Mouse (Mus musculus): Measurements from ENCODE around the gene Mpnd. TPM values are rescaled to one million over a fixed set of nuclear protein-coding genes. Genes with fewer than 3 reads are reported as not detected.
"Not testable (repeated sequence)": the region's sequence is repeated elsewhere in the genome, so short reads cannot be mapped to it uniquely, and the experiment has no call there.

Mpnd gene
- polyA plus RNA-seq, 1 experiment from 2014 or later, result 156 TPM

- H3K9ac ChIP-seq, result no peak overlapping the region
- H3K9me3 ChIP-seq, result no peaks in the 10 kb centered on the region
- peaks cover 86% of the 10 kb centered on the region for H3K36me3 ChIP-seq
These were observed 56.6 kb downstream of the Mpnd start for GRCm38 (mm10) chr17:56062081-56062480.

GRCm38 (mm10) chr17:56065715-56066114 is 60.2 kb downstream of the Mpnd start:
- H3K9ac ChIP-seq; H3K4me2 ChIP-seq; H3K9me3 ChIP-seq; H3K27ac ChIP-seq (replicated peaks); H3K4me1 ChIP-seq (replicated peaks); H3K4me3 ChIP-seq; H3K27me3 ChIP-seq: not testable (repeated sequence)
- peaks cover 96% of the 10 kb centered on the region for H3K36me3 ChIP-seq
- peak; percentile 9; the same call in 1 of the 2 replicates for ATAC-seq (ENCODE audit: low read depth)
- WGBS, result 79% methylated on average over 6 of the region's 6 CpGs

More at GRCm38 (mm10) chr17:56062081-56062480, 56.6 kb downstream of the Mpnd start:
- Histone ChIP-seq H3K4me3 (no peak overlapping the region), H3K4me2 (no peak overlapping the region), H3K27me3 (no peaks in the 10 kb centered on the region), H3K27ac (replicated peaks) (no peak overlapping the region), H3K4me1 (replicated peaks) (no peaks in the 10 kb centered on the region)
- no peak for ATAC-seq (ENCODE audit: low read depth)
- 94% methylated on average over 7 of the region's 7 CpGs for WGBS

Other genes starting within 250 kb of the Mpnd start
- gene Zfp119a, start 126.8 kb upstream of the Mpnd start, polyA plus RNA-seq (2015; fragmentation: Nextera tagmentation; extraction: Ambion mirVana), result 10.1 and 11.9 TPM in 2 replicates
- gene Zfp959, start 113.6 kb upstream of the Mpnd start, polyA plus RNA-seq (2015; fragmentation: Nextera tagmentation; extraction: Ambion mirVana), result 15.6 and 18.9 TPM in 2 replicates
- 9.0 and 9.6 TPM in 2 replicates for gene Zfp119b, start 56.2 kb upstream of the Mpnd start, polyA plus RNA-seq (2015; fragmentation: Nextera tagmentation; extraction: Ambion mirVana)
- 4.1 and 5.1 TPM in 2 replicates for gene Ebi3, start 53.1 kb upstream of the Mpnd start, polyA plus RNA-seq (2015; fragmentation: Nextera tagmentation; extraction: Ambion mirVana)
- 21.1 and 24.1 TPM in 2 replicates for gene Yju2, start 46.6 kb upstream of the Mpnd start, polyA plus RNA-seq (2015; fragmentation: Nextera tagmentation; extraction: Ambion mirVana)
- 150 and 161 TPM in 2 replicates for gene Shd, start 35.2 kb upstream of the Mpnd start, polyA plus RNA-seq (2015; fragmentation: Nextera tagmentation; extraction: Ambion mirVana)
- 145 and 165 TPM in 2 replicates for gene Fsd1, start 19.2 kb upstream of the Mpnd start, polyA plus RNA-seq (2015; fragmentation: Nextera tagmentation; extraction: Ambion mirVana)
- gene Stap2, start 127 bp upstream of the Mpnd start, polyA plus RNA-seq (2015; fragmentation: Nextera tagmentation; extraction: Ambion mirVana), result 6.4 and 7.4 TPM in 2 replicates
- 112 and 114 TPM in 2 replicates for gene Sh3gl1, start 30.9 kb downstream of the Mpnd start, polyA plus RNA-seq (2015; fragmentation: Nextera tagmentation; extraction: Ambion mirVana)
- gene Chaf1a, start 34.7 kb downstream of the Mpnd start, polyA plus RNA-seq (2015; fragmentation: Nextera tagmentation; extraction: Ambion mirVana), result 6.3 and 8.0 TPM in 2 replicates
- gene Ubxn6, start 69.3 kb downstream of the Mpnd start, polyA plus RNA-seq (2015; fragmentation: Nextera tagmentation; extraction: Ambion mirVana), result 79.6 and 91.4 TPM in 2 replicates
- 140 and 150 TPM in 2 replicates for gene Hdgfl2, start 73.9 kb downstream of the Mpnd start, polyA plus RNA-seq (2015; fragmentation: Nextera tagmentation; extraction: Ambion mirVana)
- gene Plin4, start 104.1 kb downstream of the Mpnd start, polyA plus RNA-seq (2015; fragmentation: Nextera tagmentation; extraction: Ambion mirVana), result 0.03 and 0.11 TPM in 2 replicates
- gene Plin5, start 111.9 kb downstream of the Mpnd start, polyA plus RNA-seq (2015; fragmentation: Nextera tagmentation; extraction: Ambion mirVana), result 0.83 and 0.93 TPM in 2 replicates
- gene Lrg1, start 116.3 kb downstream of the Mpnd start, polyA plus RNA-seq (2015; fragmentation: Nextera tagmentation; extraction: Ambion mirVana), result 0.22 TPM in 1 of 2 replicates, not detected in the other
- 10.9 and 11.1 TPM in 2 replicates for gene Sema6b, start 134.6 kb downstream of the Mpnd start, polyA plus RNA-seq (2015; fragmentation: Nextera tagmentation; extraction: Ambion mirVana)
- 8.5 and 9.1 TPM in 2 replicates for gene Tnfaip8l1, start 156.8 kb downstream of the Mpnd start, polyA plus RNA-seq (2015; fragmentation: Nextera tagmentation; extraction: Ambion mirVana)
- gene Mydgf, start 178.2 kb downstream of the Mpnd start, polyA plus RNA-seq (2015; fragmentation: Nextera tagmentation; extraction: Ambion mirVana), result 67.4 and 74.2 TPM in 2 replicates
- 25.7 and 26.3 TPM in 2 replicates for gene Dpp9, start 213.2 kb downstream of the Mpnd start, polyA plus RNA-seq (2015; fragmentation: Nextera tagmentation; extraction: Ambion mirVana)